Comparison of ENCODE assay signal across 18 mouse cellular contexts in genomic region chr12:21145050-21145449, GRCm38 (mm10).
DNase-seq lines count a peak whose midpoint lies in the region; ATAC-seq and TF ChIP-seq lines count a peak whose summit lies in the region.
"Had no signal": no experiment of that assay in that cellular context is flagged by ENCODE, and none has a peak within 500 bp of the region (broad histone marks: within the 10 kb centered on the region; RNA-seq: fewer than 3 reads in every experiment).

No protein-coding gene starts in this region.

- no peak for TF ChIP-seq CTCF in liver, adult 2 months (IDR thresholded peaks at IDR 0.05; ENCODE audit: low read depth, low read length)
- TF ChIP-seq CTCF in bone marrow, adult 2 months (IDR thresholded peaks at IDR 0.05; ENCODE audit: control insufficient read depth, insufficient read depth, low read length), result no peak
- no peak for TF ChIP-seq CTCF in liver, embryonic 14.5 days (IDR thresholded peaks at IDR 0.05; ENCODE audit: low read depth)

- no peak overlapping the region for H3K9ac ChIP-seq in liver, adult 2 months (ENCODE audit: low read depth, low read length)
- H3K9ac ChIP-seq in liver, embryonic 14.5 days (replicated peaks), result no peak overlapping the region
- no peak overlapping the region for H3K9ac ChIP-seq in stomach, embryonic 16.5 days (ENCODE audit: low read length)
- H3K9ac ChIP-seq: embryonic facial prominence, embryonic 13.5 days; heart, embryonic 15.5 days; hindbrain, embryonic 15.5 days; neural tube, embryonic 15.5 days had no signal

- H3K36me3 ChIP-seq in liver, adult 2 months (ENCODE audit: control insufficient read depth, insufficient read depth, low read length), result no peaks in the 10 kb centered on the region
- no peaks in the 10 kb centered on the region for H3K36me3 ChIP-seq in liver, embryonic 14.5 days (replicated peaks; ENCODE audit: control insufficient read depth, insufficient read depth, low read depth)
- no peaks in the 10 kb centered on the region for H3K36me3 ChIP-seq in stomach, embryonic 16.5 days (ENCODE audit: control insufficient read depth, insufficient read depth, low read length)
- H3K36me3 ChIP-seq: heart, embryonic 15.5 days; hindbrain, embryonic 15.5 days; neural tube, embryonic 15.5 days had no signal

- no peak for TF ChIP-seq EP300 in liver, embryonic 14.5 days (IDR thresholded peaks at IDR 0.05; ENCODE audit: low read depth)

- DNase-seq in liver, adult 2 months (ENCODE audit: extremely low read depth, low read depth, low spot score), result peak; percentile 64
- no peak for DNase-seq in liver
- DNase-seq in liver, embryonic 14.5 days (ENCODE audit: low read depth in 3 of 3, low spot score in 3 of 3), result no peak
- DNase-seq in frontal cortex, postnatal 36 days (ENCODE audit: low spot score in 2 of 2), result no peak
- DNase-seq in layer of hippocampus, adult 11-12 months (ENCODE audit: low spot score), result no peak
- DNase-seq: gastrocnemius, postnatal 10 days; left cerebral cortex, postnatal 4 days; retina, postnatal 1 day; spleen, adult 18-20 months had no signal

- no peaks in the 10 kb centered on the region for H3K27me3 ChIP-seq in liver, adult 2 months (ENCODE audit: control insufficient read depth, insufficient read depth, low read length)
- no peaks in the 10 kb centered on the region for H3K27me3 ChIP-seq in liver, embryonic 14.5 days (ENCODE audit: control insufficient read depth, insufficient read depth, low read length)
- H3K27me3 ChIP-seq in stomach, embryonic 16.5 days (ENCODE audit: control insufficient read depth, insufficient read depth, low read length), result no peaks in the 10 kb centered on the region
- H3K27me3 ChIP-seq: embryonic facial prominence, embryonic 13.5 days; heart, embryonic 15.5 days; hindbrain, embryonic 15.5 days; neural tube, embryonic 15.5 days had no signal

- no peak overlapping the region for H3K27ac ChIP-seq in liver, adult 2 months (replicated peaks; ENCODE audit: insufficient read depth, low read depth, low read length)
- H3K27ac ChIP-seq in bone marrow, adult 2 months (ENCODE audit: control insufficient read depth, insufficient read depth, low read depth, low read length, poor library complexity), result peak overlapping the region; percentile 58
- H3K27ac ChIP-seq in liver, embryonic 14.5 days, result peak overlapping the region; percentile 43; the same call in 1 of the 2 replicates
- peak overlapping the region; percentile 60; the same call in 1 of the 2 replicates for H3K27ac ChIP-seq in stomach, embryonic 16.5 days (ENCODE audit: low read length)
- H3K27ac ChIP-seq: embryonic facial prominence, embryonic 13.5 days; heart, embryonic 15.5 days; hindbrain, embryonic 15.5 days; neural tube, embryonic 15.5 days had no signal

- H3K4me2 ChIP-seq in liver, embryonic 14.5 days (ENCODE audit: low read depth), result peak overlapping the region; percentile 40
- no peak overlapping the region for H3K4me2 ChIP-seq in stomach, embryonic 16.5 days (ENCODE audit: low read depth, low read length)
- H3K4me2 ChIP-seq: embryonic facial prominence, embryonic 13.5 days; heart, embryonic 15.5 days; hindbrain, embryonic 15.5 days; neural tube, embryonic 15.5 days had no signal

- 51% methylated on average over 5 of the region's 5 CpGs for WGBS in liver, adult 2 months
- 70% methylated on average over 5 of the region's 5 CpGs for WGBS in bone marrow, adult 2 months
- WGBS in liver, embryonic 14.5 days (ENCODE audit: insufficient replicate concordance), result 48% methylated on average over 5 of the region's 5 CpGs
- WGBS in stomach, embryonic 16.5 days, result 78% methylated on average over 5 of the region's 5 CpGs

- no peak overlapping the region for H3K4me3 ChIP-seq in liver, adult 2 months (ENCODE audit: insufficient read depth, low read depth, low read length)
- no peak overlapping the region for H3K4me3 ChIP-seq in bone marrow, adult 2 months (replicated peaks; ENCODE audit: control insufficient read depth, low read depth, low read length)
- no peak overlapping the region for H3K4me3 ChIP-seq in liver, embryonic 14.5 days (ENCODE audit: insufficient read depth in 1 of 2, low read depth in 2 of 2, low read length in 2 of 2)
- H3K4me3 ChIP-seq in stomach, embryonic 16.5 days (replicated peaks; ENCODE audit: low read length), result no peak overlapping the region
- H3K4me3 ChIP-seq: embryonic facial prominence, embryonic 13.5 days; heart, embryonic 15.5 days; hindbrain, embryonic 15.5 days; neural tube, embryonic 15.5 days had no signal

- peaks cover 39% of the 10 kb centered on the region for H3K4me1 ChIP-seq in liver, adult 2 months (ENCODE audit: control insufficient read depth, insufficient read depth, low read length)
- H3K4me1 ChIP-seq in bone marrow, adult 2 months (ENCODE audit: control insufficient read depth, insufficient read depth, low read length), result peaks cover 2% of the 10 kb centered on the region; the same call in 1 of the 2 replicates
- peaks cover 13 to 31% of the 10 kb centered on the region in 2 experiments; a peak in 3 of 4 replicates for H3K4me1 ChIP-seq in liver, embryonic 14.5 days (replicated peaks; ENCODE audit: control insufficient read depth in 2 of 2, insufficient read depth in 2 of 2, low read length in 1 of 2)
- peaks cover 10% of the 10 kb centered on the region; the same call in 1 of the 2 replicates for H3K4me1 ChIP-seq in stomach, embryonic 16.5 days (ENCODE audit: control insufficient read depth, insufficient read depth, low read length)

- peaks cover 29% of the 10 kb centered on the region for H3K79me2 ChIP-seq in liver, adult 2 months (ENCODE audit: control insufficient read depth, insufficient read depth, low read length)

- peak; percentile 31; the same call in 1 of the 2 replicates for ATAC-seq in liver, embryonic 14.5 days (ENCODE audit: insufficient read depth)
- ATAC-seq in stomach, embryonic 16.5 days (ENCODE audit: insufficient read depth, low FRiP score), result no peak
- ATAC-seq: activated CD4-positive, CD25-positive, alpha-beta regulatory T cell, adult 4 months; CD4-positive, CD25-positive, alpha-beta regulatory T cell, adult 4 months; forebrain, embryonic 14.5 days had no signal

- no peak for TF ChIP-seq POLR2A in liver, adult 2 months (IDR thresholded peaks at IDR 0.05; ENCODE audit: extremely low read depth, insufficient read depth, low read length)
- TF ChIP-seq POLR2A in bone marrow, adult 2 months (IDR thresholded peaks at IDR 0.05; ENCODE audit: borderline replicate concordance, control insufficient read depth, low read depth, low read length), result no peak

- no peaks in the 10 kb centered on the region for H3K9me3 ChIP-seq in liver, embryonic 14.5 days (ENCODE audit: control insufficient read depth, low read length)
- H3K9me3 ChIP-seq in stomach, embryonic 16.5 days (replicated peaks; ENCODE audit: control insufficient read depth, low read length), result no peaks in the 10 kb centered on the region
- H3K9me3 ChIP-seq: embryonic facial prominence, embryonic 13.5 days; heart, embryonic 15.5 days; hindbrain, embryonic 15.5 days; neural tube, embryonic 15.5 days had no signal
